Mouse (Mus musculus) adrenal gland, postnatal 10 days (tissue): ENCODE measurements at regions not wholly inside any gene's neighbourhood (a gene's known extent, or its start where the extent isn't known, plus 50 kb on each side); places are given as distances from the start of the nearest gene placed in this dataset.

ENCODE experiments used
- DNase-seq: peaks from one replicate; pipeline ENCODE4 v3.0.0; 2021; ENCODE audit warnings: mixed read lengths

- no peak for DNase-seq
Observed at GRCm38 (mm10) chr12:106399085-106399484, 389.1 kb downstream of the Vrk1 start.

GRCm38 (mm10) chr12:106411075-106411474 lies 401.0 kb downstream of the Vrk1 start:
- DNase-seq = no peak

DNA sequence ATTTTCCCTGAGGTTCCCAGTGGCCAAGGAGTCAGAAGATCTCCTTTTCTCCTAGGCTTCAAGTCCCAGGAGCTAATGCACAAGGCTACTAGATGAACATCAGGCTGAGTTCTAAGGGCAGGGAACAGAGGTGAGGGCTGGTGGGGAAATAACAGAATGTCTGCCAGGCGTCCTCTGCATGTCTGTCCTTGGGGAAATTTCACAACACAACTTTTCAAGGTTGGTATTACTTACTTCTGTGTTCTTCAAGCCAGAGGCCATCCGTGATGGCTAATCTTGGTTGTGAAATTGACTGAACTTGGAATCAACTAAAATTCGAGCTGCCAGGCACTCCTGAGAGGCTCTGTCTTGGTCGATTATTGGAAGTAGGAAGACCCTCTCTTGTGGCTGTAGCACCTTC lies 416.6 kb downstream of the Vrk1 start:
- DNase-seq = peak; percentile 30

DNA sequence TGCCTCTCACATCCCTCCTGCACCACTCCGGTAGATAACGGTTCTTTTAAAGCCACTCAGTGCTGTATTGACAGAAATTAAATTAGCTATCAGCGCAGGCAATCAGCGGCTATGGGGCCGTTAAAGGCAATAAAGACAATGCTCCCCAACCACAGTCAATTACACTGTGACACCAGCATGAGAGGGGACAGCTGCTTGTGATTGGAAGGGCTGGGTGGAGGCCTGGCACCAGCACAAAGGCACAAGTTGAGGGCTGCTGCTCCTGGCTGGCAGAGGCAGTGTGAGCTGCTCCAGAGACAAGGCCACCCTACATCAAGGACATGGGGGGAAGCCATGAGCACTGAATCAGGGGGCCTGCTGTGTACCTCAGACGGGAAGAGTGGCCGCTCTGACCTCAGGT lies 420.0 kb downstream of the Vrk1 start:
- DNase-seq = peak; percentile 34

- no peak for DNase-seq
Observed at GRCm38 (mm10) chr12:106445151-106445550, 435.1 kb downstream of the Vrk1 start.

- DNase-seq = no peak
Observed at GRCm38 (mm10) chr12:106445976-106446375, 435.9 kb downstream of the Vrk1 start.

DNA sequence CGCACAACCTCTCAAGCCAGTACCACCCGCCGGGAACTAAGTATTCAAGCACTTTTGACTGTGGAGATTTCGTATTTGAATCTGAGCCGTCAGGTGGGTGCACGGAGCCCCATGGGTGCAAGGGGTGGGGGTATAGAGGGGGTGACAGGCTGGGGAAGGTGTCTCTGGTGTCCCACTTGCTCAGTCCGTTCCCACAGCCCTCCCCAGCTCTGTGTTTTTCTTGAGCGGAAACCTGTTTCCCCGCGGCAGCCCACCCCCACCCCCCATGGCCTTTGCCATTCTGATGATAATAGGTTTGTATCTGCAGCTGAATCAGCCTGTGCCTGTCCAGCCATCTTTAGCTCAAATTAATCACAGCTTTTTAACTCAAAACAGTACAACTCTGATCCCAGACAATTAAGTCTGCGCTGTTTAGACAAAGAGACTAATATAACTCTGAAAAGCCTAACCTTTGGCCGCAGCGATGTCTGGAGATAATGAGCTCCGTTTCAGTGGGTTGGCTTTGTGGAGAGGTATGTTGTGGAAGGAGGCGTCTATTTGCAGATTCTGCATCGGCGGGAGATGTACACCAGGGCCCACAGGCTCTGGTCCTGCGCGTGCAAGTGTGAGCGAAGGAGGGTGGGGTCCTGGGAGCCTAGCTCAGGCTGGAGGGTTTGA lies 437.0 kb downstream of the Vrk1 start:
- no peak for DNase-seq

GRCm38 (mm10) chr12:106448551-106448950 lies 438.5 kb downstream of the Vrk1 start:
- DNase-seq = peak; percentile 61

- DNase-seq = no peak
Observed at GRCm38 (mm10) chr12:106453491-106453890, 443.5 kb downstream of the Vrk1 start.

- DNase-seq = no peak
Observed at GRCm38 (mm10) chr12:106458215-106458614, 448.2 kb downstream of the Vrk1 start.

- DNase-seq = no peak
Observed at GRCm38 (mm10) chr12:106460650-106461049, 450.6 kb downstream of the Vrk1 start.

DNA sequence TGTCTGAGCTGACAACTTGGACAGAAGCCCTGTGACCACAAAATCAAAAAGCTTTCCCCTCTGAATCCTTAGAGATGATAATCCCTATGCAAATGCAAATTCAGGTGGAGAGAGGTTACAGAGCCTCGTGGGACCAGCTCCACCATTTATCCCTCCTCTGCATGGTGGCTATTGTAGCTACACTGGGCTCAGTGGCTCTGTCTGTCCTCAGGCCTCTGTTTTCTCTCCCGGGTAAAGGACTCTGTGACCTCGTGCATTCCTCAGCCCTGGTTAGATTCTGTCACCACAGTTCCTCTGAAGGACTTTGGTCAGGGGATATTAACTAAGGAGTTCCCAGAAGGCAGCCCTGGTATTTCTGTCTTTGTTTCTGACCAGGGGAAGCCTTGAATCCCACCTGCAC lies 452.3 kb downstream of the Vrk1 start:
- no peak for DNase-seq

- DNase-seq = no peak
Observed at GRCm38 (mm10) chr12:106464701-106465100, 454.7 kb downstream of the Vrk1 start.

- no peak for DNase-seq
Observed at GRCm38 (mm10) chr12:106468173-106468860, 458.3 kb downstream of the Vrk1 start.

GRCm38 (mm10) chr12:106474501-106475165 lies 464.6 kb downstream of the Vrk1 start:
- DNase-seq = no peak

- no peak for DNase-seq
Observed at GRCm38 (mm10) chr12:106475486-106476050, 465.5 kb downstream of the Vrk1 start.

DNA sequence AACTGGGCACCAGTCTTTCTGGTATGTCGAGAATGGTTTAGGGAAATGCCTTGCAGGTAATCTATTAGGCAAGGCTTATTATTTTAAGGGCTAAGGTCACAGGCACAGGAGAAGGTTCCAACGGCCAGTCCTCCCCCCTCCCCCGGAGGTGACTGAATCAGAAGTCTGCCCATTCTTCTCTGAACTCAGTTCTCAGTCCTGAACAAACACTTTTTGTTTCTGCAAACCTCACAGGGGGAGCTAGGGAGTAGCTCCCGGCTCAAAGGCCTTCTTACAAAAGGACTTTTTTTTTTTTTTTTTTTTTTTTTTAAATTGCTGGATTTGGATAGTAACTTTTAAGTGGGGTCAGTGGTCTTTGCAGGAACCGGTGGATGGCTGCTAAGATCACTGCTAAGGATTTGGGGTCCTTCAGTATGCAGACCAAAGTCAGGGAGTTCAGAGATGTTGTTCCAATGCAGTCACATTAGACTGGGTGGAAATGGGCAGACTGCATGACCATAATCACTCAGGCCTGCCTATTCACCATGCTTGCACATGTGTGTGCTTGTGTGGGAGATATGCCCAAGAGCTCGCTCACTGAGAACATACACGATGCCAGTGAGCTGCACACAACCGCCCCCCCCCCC lies 467.1 kb downstream of the Vrk1 start:
- DNase-seq = no peak

- DNase-seq = no peak
Observed at GRCm38 (mm10) chr12:106477731-106478130, 467.7 kb downstream of the Vrk1 start.

- peak; percentile 15 for DNase-seq
Observed at GRCm38 (mm10) chr12:106478381-106478781, 468.4 kb downstream of the Vrk1 start.

DNA sequence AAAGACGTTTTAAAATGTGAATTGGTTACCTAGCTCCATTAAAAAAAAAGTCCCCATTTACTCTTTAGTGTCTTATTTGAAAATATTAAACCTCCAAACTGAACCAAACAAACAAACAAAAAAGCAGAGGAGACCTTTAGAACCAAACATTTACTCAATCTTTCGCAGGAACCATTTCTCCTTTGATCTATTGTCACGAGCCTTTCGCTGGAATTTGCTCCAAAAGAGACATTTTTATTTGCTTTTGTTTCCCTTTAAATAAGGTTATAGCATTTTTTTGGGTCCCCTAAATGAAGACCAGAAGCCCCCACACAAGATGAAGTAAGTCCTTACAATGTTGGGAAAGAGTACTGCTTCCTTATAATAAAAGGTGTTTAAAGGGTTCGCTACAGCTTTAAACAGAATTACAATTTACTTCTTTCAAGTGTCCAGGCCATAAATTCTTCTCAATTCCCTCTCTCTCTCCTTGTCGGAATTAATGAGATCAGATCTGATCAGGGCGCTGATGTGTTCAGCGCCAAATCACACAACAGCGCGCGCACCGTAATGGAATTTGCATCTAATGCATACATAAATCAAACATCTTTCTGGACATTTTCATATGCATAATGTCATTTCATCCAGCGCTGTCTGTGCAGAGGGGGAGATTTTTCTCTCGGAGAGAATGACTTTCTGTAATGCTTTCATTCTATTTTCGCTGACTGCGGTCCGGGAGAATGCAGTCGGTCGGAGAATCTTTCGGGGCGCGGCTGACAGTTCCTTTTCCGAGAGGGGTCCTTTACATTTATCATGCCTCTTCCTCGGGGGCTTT lies 469.2 kb downstream of the Vrk1 start:
- no peak for DNase-seq

- no peak for DNase-seq
Observed at GRCm38 (mm10) chr12:106479878-106480194, 469.8 kb downstream of the Vrk1 start.
